Mouse (Mus musculus) lung, adult 2 months (tissue): ENCODE data around the gene Slfn9. TPM values are rescaled to one million over a fixed set of nuclear protein-coding genes. Genes with fewer than 3 reads are reported as not detected.

Source experiments
- DNase-seq: peaks from one replicate; pipeline ENCODE4 v3.0.0; 2022
- H3K4me1 ChIP-seq: fragments of 200-500 bp; 2 replicates; pipeline ENCODE4 v1.6.1; 2011; ENCODE audit warnings: low read length; ENCODE audit not compliant: control insufficient read depth, insufficient read depth
- H3K4me3 ChIP-seq: fragments of 200-500 bp; replicated peaks from 2 replicates; pipeline ENCODE3; 2011; ENCODE audit warnings: low read depth, mild to moderate bottlenecking, control low read depth, low read length; ENCODE audit errors: extremely low read depth
- CTCF ChIP-seq: fragments of 200-500 bp; IDR thresholded peaks from 2 replicates; pipeline ENCODE4 v1.5.1; 2011; ENCODE audit warnings: mild to moderate bottlenecking, low read length, control low read depth; ENCODE audit not compliant: insufficient read depth
- POLR2A ChIP-seq: fragments of 200-500 bp; IDR thresholded peaks from 2 replicates; pipeline ENCODE4 v1.6.1; 2011; ENCODE audit warnings: low read depth, mild to moderate bottlenecking, control low read depth, low read length, borderline replicate concordance; ENCODE audit errors: extremely low read depth
- WGBS: fragments of 180-500 bp; shearing (Covaris S2); methylation state at CpG from one replicate; pipeline ENCODE4 v1.1.7; 2018; 5-methylcytosine and 5-hydroxymethylcytosine counted together
- polyA plus RNA-seq: library from polyadenylated mRNA; depleted of rRNA; stranded (reverse); fragments of >200 nt; gene quantifications from 2 replicates; pipeline ENCODE4 v1.2.3, GENCODE M21; 2012; rRNA removed

Gene Slfn9
- polyA plus RNA-seq, 1 experiment: 0.75 TPM

DNA sequence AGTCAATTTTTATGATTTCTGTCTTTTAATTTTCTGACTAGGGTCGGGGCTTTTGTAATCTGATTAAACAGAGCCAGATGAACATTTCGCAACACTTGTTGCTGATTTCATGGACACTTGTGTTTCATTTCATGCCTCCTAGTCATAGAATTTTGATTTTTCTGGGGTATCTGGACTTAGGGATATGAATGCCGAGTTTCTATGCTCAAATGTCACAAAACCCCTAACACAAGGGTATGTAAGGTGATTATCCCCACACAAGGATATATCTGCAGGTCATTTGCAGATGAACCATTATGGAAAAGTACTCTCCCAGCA, 62.0 kb downstream of the Slfn9 start:
- TF ChIP-seq POLR2A (no peak), CTCF (no peak)
- no peak overlapping the region for H3K4me3 ChIP-seq
- H3K4me1 ChIP-seq: peaks cover 7% of the 10 kb centered on the region
- no peak for DNase-seq
- 53% methylated on average over 3 of the region's 3 CpGs for WGBS

DNA sequence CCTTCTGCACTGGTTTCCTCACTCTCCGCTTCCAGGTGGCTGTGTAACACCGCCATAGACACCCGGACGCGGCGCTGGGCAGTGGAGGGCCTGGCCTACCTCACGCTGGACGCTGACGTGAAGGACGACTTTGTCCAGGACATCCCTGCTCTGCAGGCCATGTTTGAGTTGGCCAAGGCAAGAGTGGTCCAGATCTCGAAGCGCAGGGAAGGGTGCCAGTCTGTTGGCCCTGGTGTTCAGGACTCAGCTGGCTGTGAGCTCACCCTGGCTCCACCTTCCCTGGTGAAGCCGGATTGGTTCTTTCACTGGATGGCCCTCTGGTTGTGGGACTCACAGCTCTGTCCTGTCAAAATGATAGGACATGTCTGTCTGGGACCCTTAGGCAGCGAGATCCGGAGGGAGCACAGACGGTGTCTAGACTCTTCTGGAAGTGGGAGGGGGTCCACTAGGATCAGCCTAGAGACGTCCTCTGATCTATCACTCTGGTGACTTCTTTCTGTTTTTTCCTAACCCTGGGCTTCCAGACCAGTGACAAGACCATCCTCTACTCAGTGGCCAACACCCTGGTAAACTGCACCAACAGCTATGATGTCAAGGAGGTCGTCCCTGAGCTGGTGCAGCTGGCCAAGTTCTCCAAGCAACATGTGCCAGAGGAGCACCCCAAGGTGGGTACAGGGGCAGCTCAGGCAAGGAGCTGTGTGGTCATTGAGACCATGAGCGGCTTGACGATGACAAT, 62.6 kb downstream of the Slfn9 start:
- no peak for DNase-seq
- Histone ChIP-seq H3K4me3 (no peak overlapping the region), H3K4me1 (peaks cover 7% of the 10 kb centered on the region)
- WGBS: 58% methylated on average over 20 of the region's 20 CpGs
- TF ChIP-seq POLR2A: no peak
- no peak for TF ChIP-seq CTCF

Other genes starting within 250 kb of the Slfn9 start
- gene Cct6b, start 227.5 kb downstream of the Slfn9 start, polyA plus RNA-seq: 0.11 and 0.24 TPM in 2 replicates
- 5.3 TPM in 2 replicates for gene Zfp830, start 227.5 kb downstream of the Slfn9 start, polyA plus RNA-seq
- 6.9 and 10.4 TPM in 2 replicates for gene Lig3, start 210.7 kb downstream of the Slfn9 start, polyA plus RNA-seq
- gene Rffl, start 120.6 kb downstream of the Slfn9 start, polyA plus RNA-seq: 9.5 and 10.4 TPM in 2 replicates
- 9.3 and 11.7 TPM in 2 replicates for gene Rad51d, start 101.2 kb downstream of the Slfn9 start, polyA plus RNA-seq
- gene Fndc8, start 99.7 kb downstream of the Slfn9 start, polyA plus RNA-seq: 0.08 and 0.11 TPM in 2 replicates
- gene Nle1, start 83.4 kb downstream of the Slfn9 start, polyA plus RNA-seq: 28.2 and 29.1 TPM in 2 replicates
- 19.0 and 20.0 TPM in 2 replicates for gene Unc45b, start 81.3 kb downstream of the Slfn9 start, polyA plus RNA-seq
- gene Slfn5, start 40.5 kb downstream of the Slfn9 start, polyA plus RNA-seq: 14.3 and 25.1 TPM in 2 replicates
- 0.20 and 0.60 TPM in 2 replicates for gene Slfn8, start 29.0 kb upstream of the Slfn9 start, polyA plus RNA-seq
- 6.5 and 10.1 TPM in 2 replicates for gene Slfn2, start 73.3 kb upstream of the Slfn9 start, polyA plus RNA-seq
- gene Slfn1, start 125.0 kb upstream of the Slfn9 start, polyA plus RNA-seq: 1.2 and 4.2 TPM in 2 replicates
- gene Slfn4, start 183.4 kb upstream of the Slfn9 start, polyA plus RNA-seq: 0.55 and 1.1 TPM in 2 replicates
- 0.38 and 0.85 TPM in 2 replicates for gene Slfn3, start 199.5 kb upstream of the Slfn9 start, polyA plus RNA-seq